Mouse (Mus musculus) bone marrow, adult 2 months (tissue): ENCODE measurements around the gene Dhx8. TPM values are rescaled to one million over a fixed set of nuclear protein-coding genes. Genes with fewer than 3 reads are reported as not detected.

Experiments used
- H3K27ac ChIP-seq: fragments of 200-500 bp; 2 replicates; pipeline ENCODE4 v1.5.1; 2012; ENCODE audit warnings: low read depth, mild to moderate bottlenecking, control low read depth, inconsistent platforms, low read length; ENCODE audit not compliant: control insufficient read depth, poor library complexity, insufficient read depth
- H3K4me1 ChIP-seq: fragments of 200-500 bp; 2 replicates; pipeline ENCODE4 v1.6.1; 2011; ENCODE audit warnings: low read length; ENCODE audit not compliant: control insufficient read depth, insufficient read depth
- H3K4me3 ChIP-seq: fragments of 200-500 bp; replicated peaks from 2 replicates; pipeline ENCODE3; 2011; ENCODE audit warnings: mild to moderate bottlenecking, low read depth, low read length, control low read depth; ENCODE audit not compliant: control insufficient read depth
- CTCF ChIP-seq: fragments of 200-500 bp; IDR thresholded peaks from 2 replicates; pipeline ENCODE4 v1.5.1; 2011; ENCODE audit warnings: low read length, control low read depth; ENCODE audit not compliant: control insufficient read depth, insufficient read depth
- POLR2A ChIP-seq: fragments of 200-500 bp; IDR thresholded peaks from 2 replicates; pipeline ENCODE4 v1.6.1; 2011; ENCODE audit warnings: low read depth, mild to moderate bottlenecking, control low read depth, low read length, borderline replicate concordance; ENCODE audit not compliant: control insufficient read depth
- WGBS: fragments of 180-500 bp; shearing (Covaris S2); methylation state at CpG from one replicate; pipeline ENCODE4 v1.1.7; 2018; 5-methylcytosine and 5-hydroxymethylcytosine counted together
- polyA plus RNA-seq: library from polyadenylated mRNA; stranded (reverse); fragments of >200 nt; gene quantifications from 2 replicates; pipeline ENCODE4 v1.2.4, GENCODE M21; 2011; ENCODE audit warnings: low replicate concordance; ENCODE audit not compliant: missing spikeins, insufficient read depth, insufficient read length

The Dhx8 gene
- polyA plus RNA-seq, 1 experiment: 16.5 TPM

- H3K4me1 ChIP-seq: no peaks in the 10 kb centered on the region
- WGBS: 16% methylated on average over 22 of the region's 22 CpGs
- TF ChIP-seq CTCF (no peak), POLR2A (no peak)
These were observed 82.7 kb downstream of the Dhx8 start for GRCm38 (mm10) chr11:101815103-101816085.

More at GRCm38 (mm10) chr11:101815103-101816085, 82.7 kb downstream of the Dhx8 start:
- Histone ChIP-seq H3K27ac (no peak overlapping the region), H3K4me3 (no peak overlapping the region)

Other genes starting within 250 kb of the Dhx8 start
- 10.2 and 16.7 TPM in 2 replicates for gene Brca1, start 181.0 kb upstream of the Dhx8 start, polyA plus RNA-seq
- 59.3 and 81.1 TPM in 2 replicates for gene Nbr1, start 180.8 kb upstream of the Dhx8 start, polyA plus RNA-seq
- 6.7 and 14.1 TPM in 2 replicates for gene Tmem106a, start 150.7 kb upstream of the Dhx8 start, polyA plus RNA-seq
- 3.5 TPM in 1 of 2 replicates, not detected in the other for gene Gm11634, start 133.7 kb upstream of the Dhx8 start, polyA plus RNA-seq
- gene Rdm1, start 105.7 kb upstream of the Dhx8 start, polyA plus RNA-seq: 17.4 and 57.2 TPM in 2 replicates
- gene Arl4d, start 67.4 kb upstream of the Dhx8 start, polyA plus RNA-seq: 0.93 and 5.5 TPM in 2 replicates
- 1.9 and 8.4 TPM in 2 replicates for gene Etv4, start 52.5 kb downstream of the Dhx8 start, polyA plus RNA-seq
- gene Meox1, start 161.5 kb downstream of the Dhx8 start, polyA plus RNA-seq: not detected in 2 replicates
- not detected in 2 replicates for gene Sost, start 234.1 kb downstream of the Dhx8 start, polyA plus RNA-seq